Mouse (Mus musculus): Measurements from ENCODE around the gene Rtn4rl1. TPM values are rescaled to one million over a fixed set of nuclear protein-coding genes. Genes with fewer than 3 reads are reported as not detected.

The Rtn4rl1 gene
- polyA plus RNA-seq, 1 experiment = 0.40 TPM

- TF ChIP-seq FOSL1 (IDR thresholded peaks at IDR 0.05; ENCODE audit: insufficient read depth, low read length, poor library complexity, severe bottlenecking) (no peak), MYOG (IDR thresholded peaks at IDR 0.05; ENCODE audit: control insufficient read depth, extremely low read depth, insufficient read length) (no peak), USF1 (IDR thresholded peaks at IDR 0.05; ENCODE audit: low read depth) (no peak), MAX (IDR thresholded peaks at IDR 0.05) (no peak), CTCF (IDR thresholded peaks at IDR 0.05; ENCODE audit: control insufficient read depth, insufficient read depth, insufficient read length) (no peak), MYOD1 (IDR thresholded peaks at IDR 0.05; ENCODE audit: control insufficient read depth, insufficient read length, low read depth) (no peak), CEBPB (IDR thresholded peaks at IDR 0.05; ENCODE audit: low read depth) (no peak)
- Histone ChIP-seq H3K36me3 (ENCODE audit: control insufficient read depth, insufficient read depth) (no peaks in the 10 kb centered on the region), H3K79me2 (ENCODE audit: control insufficient read depth, insufficient read depth) (no peaks in the 10 kb centered on the region), H3K4me3 (ENCODE audit: insufficient read depth, poor library complexity, severe bottlenecking) (no peak overlapping the region), H3ac (ENCODE audit: control insufficient read depth, insufficient read length, low read depth) (no peak overlapping the region), H3K79me3 (ENCODE audit: low read depth) (no peaks in the 10 kb centered on the region), H3K27me3 (ENCODE audit: control insufficient read depth, insufficient read depth, insufficient read length) (no peaks in the 10 kb centered on the region)
Observed at GRCm38 (mm10) chr11:75227632-75228031, 34.0 kb downstream of the Rtn4rl1 start.

GRCm38 (mm10) chr11:75229289-75229688, 35.7 kb downstream of the Rtn4rl1 start:
- H3K79me3 ChIP-seq (ENCODE audit: low read depth) = no peaks in the 10 kb centered on the region
- H3K4me3 ChIP-seq (ENCODE audit: insufficient read depth, poor library complexity, severe bottlenecking) = no peak overlapping the region
- peaks cover 9% of the 10 kb centered on the region for H3K27me3 ChIP-seq (ENCODE audit: control insufficient read depth, insufficient read depth, insufficient read length)
- H3K79me2 ChIP-seq (ENCODE audit: control insufficient read depth, insufficient read depth) = no peaks in the 10 kb centered on the region
- no peak overlapping the region for H3ac ChIP-seq (ENCODE audit: control insufficient read depth, insufficient read length, low read depth)
- H3K36me3 ChIP-seq (ENCODE audit: control insufficient read depth, insufficient read depth) = no peaks in the 10 kb centered on the region
- no peak for TF ChIP-seq MAX (IDR thresholded peaks at IDR 0.05)
- no peak for TF ChIP-seq CEBPB (IDR thresholded peaks at IDR 0.05; ENCODE audit: low read depth)
- TF ChIP-seq MYOD1 (IDR thresholded peaks at IDR 0.05; ENCODE audit: control insufficient read depth, insufficient read length, low read depth) = no peak
- TF ChIP-seq MYOG (IDR thresholded peaks at IDR 0.05; ENCODE audit: control insufficient read depth, extremely low read depth, insufficient read length) = no peak
- TF ChIP-seq CTCF (IDR thresholded peaks at IDR 0.05; ENCODE audit: control insufficient read depth, insufficient read depth, insufficient read length) = no peak
- TF ChIP-seq FOSL1 (IDR thresholded peaks at IDR 0.05; ENCODE audit: insufficient read depth, low read length, poor library complexity, severe bottlenecking) = no peak

- H3ac ChIP-seq (ENCODE audit: control insufficient read depth, insufficient read length, low read depth) = no peak overlapping the region
- TF ChIP-seq USF1 (IDR thresholded peaks at IDR 0.05; ENCODE audit: low read depth) (no peak), FOSL1 (IDR thresholded peaks at IDR 0.05; ENCODE audit: insufficient read depth, low read length, poor library complexity, severe bottlenecking) (no peak), CEBPB (IDR thresholded peaks at IDR 0.05; ENCODE audit: low read depth) (no peak), CTCF (IDR thresholded peaks at IDR 0.05; ENCODE audit: control insufficient read depth, insufficient read depth, insufficient read length) (no peak), MAX (IDR thresholded peaks at IDR 0.05) (no peak), MYOG (IDR thresholded peaks at IDR 0.05; ENCODE audit: control insufficient read depth, extremely low read depth, insufficient read length) (no peak), MYOD1 (IDR thresholded peaks at IDR 0.05; ENCODE audit: control insufficient read depth, insufficient read length, low read depth) (no peak)
- no peaks in the 10 kb centered on the region for H3K79me2 ChIP-seq (ENCODE audit: control insufficient read depth, insufficient read depth)
- no peaks in the 10 kb centered on the region for H3K79me3 ChIP-seq (ENCODE audit: low read depth)
- H3K36me3 ChIP-seq (ENCODE audit: control insufficient read depth, insufficient read depth) = no peaks in the 10 kb centered on the region
- H3K4me3 ChIP-seq (ENCODE audit: insufficient read depth, poor library complexity, severe bottlenecking) = no peak overlapping the region
- peaks cover 18% of the 10 kb centered on the region for H3K27me3 ChIP-seq (ENCODE audit: control insufficient read depth, insufficient read depth, insufficient read length)
Observed at GRCm38 (mm10) chr11:75230272-75230760, 36.7 kb downstream of the Rtn4rl1 start.

- H3K27me3 ChIP-seq (ENCODE audit: control insufficient read depth, insufficient read depth, insufficient read length) = peaks cover 30% of the 10 kb centered on the region
- no peaks in the 10 kb centered on the region for H3K36me3 ChIP-seq (ENCODE audit: control insufficient read depth, insufficient read depth)
- H3K79me2 ChIP-seq (ENCODE audit: control insufficient read depth, insufficient read depth) = no peaks in the 10 kb centered on the region
- H3K79me3 ChIP-seq (ENCODE audit: low read depth) = no peaks in the 10 kb centered on the region
- no peak overlapping the region for H3ac ChIP-seq (ENCODE audit: control insufficient read depth, insufficient read length, low read depth)
- no peak for TF ChIP-seq FOSL1 (IDR thresholded peaks at IDR 0.05; ENCODE audit: insufficient read depth, low read length, poor library complexity, severe bottlenecking)
- no peak for TF ChIP-seq MYOG (IDR thresholded peaks at IDR 0.05; ENCODE audit: control insufficient read depth, extremely low read depth, insufficient read length)
- no peak for TF ChIP-seq MYOD1 (IDR thresholded peaks at IDR 0.05; ENCODE audit: control insufficient read depth, insufficient read length, low read depth)
- TF ChIP-seq USF1 (IDR thresholded peaks at IDR 0.05; ENCODE audit: low read depth) = no peak
- no peak for TF ChIP-seq MAX (IDR thresholded peaks at IDR 0.05)
- no peak for TF ChIP-seq CTCF (IDR thresholded peaks at IDR 0.05; ENCODE audit: control insufficient read depth, insufficient read depth, insufficient read length)
- TF ChIP-seq CEBPB (IDR thresholded peaks at IDR 0.05; ENCODE audit: low read depth) = no peak
- H3K4me3 ChIP-seq (ENCODE audit: insufficient read depth, poor library complexity, severe bottlenecking) = no peak overlapping the region
Observed at GRCm38 (mm10) chr11:75231756-75232155, 38.2 kb downstream of the Rtn4rl1 start.

- H3K36me3 ChIP-seq (ENCODE audit: control insufficient read depth, insufficient read depth) = no peaks in the 10 kb centered on the region
- TF ChIP-seq MYOG (IDR thresholded peaks at IDR 0.05; ENCODE audit: control insufficient read depth, extremely low read depth, insufficient read length) (no peak), USF1 (IDR thresholded peaks at IDR 0.05; ENCODE audit: low read depth) (no peak), CEBPB (IDR thresholded peaks at IDR 0.05; ENCODE audit: low read depth) (no peak), CTCF (IDR thresholded peaks at IDR 0.05; ENCODE audit: control insufficient read depth, insufficient read depth, insufficient read length) (no peak), MYOD1 (IDR thresholded peaks at IDR 0.05; ENCODE audit: control insufficient read depth, insufficient read length, low read depth) (no peak), MAX (IDR thresholded peaks at IDR 0.05) (no peak), FOSL1 (IDR thresholded peaks at IDR 0.05; ENCODE audit: insufficient read depth, low read length, poor library complexity, severe bottlenecking) (no peak)
- no peaks in the 10 kb centered on the region for H3K79me2 ChIP-seq (ENCODE audit: control insufficient read depth, insufficient read depth)
- H3K27me3 ChIP-seq (ENCODE audit: control insufficient read depth, insufficient read depth, insufficient read length) = peaks cover 30% of the 10 kb centered on the region
- H3K4me3 ChIP-seq (ENCODE audit: insufficient read depth, poor library complexity, severe bottlenecking) = no peak overlapping the region
- H3ac ChIP-seq (ENCODE audit: control insufficient read depth, insufficient read length, low read depth) = no peak overlapping the region
- no peaks in the 10 kb centered on the region for H3K79me3 ChIP-seq (ENCODE audit: low read depth)
Observed at GRCm38 (mm10) chr11:75232434-75232833, 38.9 kb downstream of the Rtn4rl1 start.

- Histone ChIP-seq H3K4me3 (ENCODE audit: insufficient read depth, poor library complexity, severe bottlenecking) (no peak overlapping the region), H3K27me3 (ENCODE audit: control insufficient read depth, insufficient read depth, insufficient read length) (peaks cover 34% of the 10 kb centered on the region), H3K36me3 (ENCODE audit: control insufficient read depth, insufficient read depth) (no peaks in the 10 kb centered on the region), H3ac (ENCODE audit: control insufficient read depth, insufficient read length, low read depth) (no peak overlapping the region), H3K79me2 (ENCODE audit: control insufficient read depth, insufficient read depth) (no peaks in the 10 kb centered on the region), H3K79me3 (ENCODE audit: low read depth) (no peaks in the 10 kb centered on the region)
- TF ChIP-seq MYOG (IDR thresholded peaks at IDR 0.05; ENCODE audit: control insufficient read depth, extremely low read depth, insufficient read length) (no peak), MYOD1 (IDR thresholded peaks at IDR 0.05; ENCODE audit: control insufficient read depth, insufficient read length, low read depth) (no peak), CTCF (IDR thresholded peaks at IDR 0.05; ENCODE audit: control insufficient read depth, insufficient read depth, insufficient read length) (no peak), MAX (IDR thresholded peaks at IDR 0.05) (no peak), CEBPB (IDR thresholded peaks at IDR 0.05; ENCODE audit: low read depth) (no peak), FOSL1 (IDR thresholded peaks at IDR 0.05; ENCODE audit: insufficient read depth, low read length, poor library complexity, severe bottlenecking) (no peak), USF1 (IDR thresholded peaks at IDR 0.05; ENCODE audit: low read depth) (no peak)
Observed at GRCm38 (mm10) chr11:75234745-75235144, 41.2 kb downstream of the Rtn4rl1 start.

All from C2C12 (cell line).